Mouse (Mus musculus) liver, embryonic 14.5 days (tissue): ENCODE results near the gene Aacs. TPM values are rescaled to one million over a fixed set of nuclear protein-coding genes. Genes with fewer than 3 reads are reported as not detected.

Experiments used
- ATAC-seq: fragments of 200-750 bp; cut with Nextera tagmentation; 2 replicates; pipeline ENCODE4 v1.8.0; 2017; ENCODE audit warnings: moderate number of reproducible peaks, mild to moderate bottlenecking, moderate library complexity; ENCODE audit not compliant: insufficient read depth
- DNase-seq, 3 experiments: peaks; one replicate each; pipeline ENCODE4 v3.0.0-alpha.2; 2012 to 2013; ENCODE audit warnings: low read depth in 3 of 3, low spot score in 3 of 3
- H3K27ac ChIP-seq: fragments of 300-500 bp; sonication (generic); 2 replicates; pipeline ENCODE4 v1.5.1; 2014; ENCODE audit warnings: moderate library complexity, mild to moderate bottlenecking, control low read depth, inconsistent platforms
- H3K27me3 ChIP-seq: fragments of 300-500 bp; sonication (generic); 2 replicates; pipeline ENCODE4 v1.6.1; 2014; ENCODE audit warnings: mild to moderate bottlenecking, low read length, moderate library complexity; ENCODE audit not compliant: control insufficient read depth, insufficient read depth
- H3K36me3 ChIP-seq: fragments of 300-500 bp; sonication (generic); replicated peaks from 2 replicates; pipeline ENCODE4 v1.6.1; 2014; ENCODE audit warnings: low read depth; ENCODE audit not compliant: control insufficient read depth, insufficient read depth
- H3K4me1 ChIP-seq, 2 experiments: fragments of 200-500 bp in 1 of 2; fragments of 300-500 bp in 1 of 2; sonication (generic) in 1 of 2; replicated peaks; 2 replicates each; pipeline ENCODE4 v1.6.1; 2012 to 2014; ENCODE audit warnings: antibody characterized with exemption in 1 of 2, inconsistent platforms in 1 of 2, low read length in 1 of 2; ENCODE audit not compliant: control insufficient read depth in 2 of 2, insufficient read depth in 2 of 2
- H3K4me2 ChIP-seq: fragments of 300-500 bp; sonication (generic); 2 replicates; pipeline ENCODE4 v1.6.1; 2014; ENCODE audit warnings: low read depth, mild to moderate bottlenecking, control low read depth, moderate library complexity
- H3K4me3 ChIP-seq, 2 experiments: fragments of 200-500 bp in 1 of 2; fragments of 300-500 bp in 1 of 2; sonication (generic) in 1 of 2; 2 replicates each; pipeline ENCODE4 v1.5.1; 2012 to 2014; ENCODE audit warnings: low read depth in 2 of 2, low read length in 2 of 2, mild to moderate bottlenecking in 2 of 2, control low read depth in 1 of 2, inconsistent platforms in 1 of 2, moderate library complexity in 1 of 2; ENCODE audit not compliant: insufficient read depth in 1 of 2
- H3K9ac ChIP-seq: fragments of 300-500 bp; sonication (generic); replicated peaks from 2 replicates; pipeline ENCODE4 v1.6.1; 2014; ENCODE audit warnings: mild to moderate bottlenecking, control low read depth, moderate library complexity
- H3K9me3 ChIP-seq: fragments of 300-500 bp; sonication (generic); 2 replicates; pipeline ENCODE4 v1.6.1; 2016; ENCODE audit warnings: low read length, mixed read lengths; ENCODE audit not compliant: control insufficient read depth
- CTCF ChIP-seq: IDR thresholded peaks from 2 replicates; pipeline ENCODE4 v1.5.1; 2016; ENCODE audit warnings: antibody characterized with exemption, low read depth, control low read depth
- EP300 ChIP-seq: IDR thresholded peaks from 2 replicates; pipeline ENCODE4 v1.6.1; 2016; ENCODE audit warnings: antibody characterized with exemption, low read depth
- WGBS: fragments of 180-500 bp; shearing (Covaris S2); extraction: QIAGEN DNeasy Blood & Tissue Kit; methylation state at CpG from one replicate; pipeline ENCODE4 v1.1.7; 2014; ENCODE audit not compliant: insufficient replicate concordance; 5-methylcytosine and 5-hydroxymethylcytosine counted together
- polyA plus RNA-seq, 2 experiments: library from polyadenylated mRNA; depleted of rRNA in 1 of 2; stranded (reverse) in 1 of 2; unstranded in 1 of 2; fragments of >200 nt; fragmentation: Nextera tagmentation in 1 of 2; extraction: Ambion mirVana in 1 of 2; gene quantifications; 2 replicates each; pipeline versions ENCODE4 v1.2.1 to v1.2.3; 2012 to 2014

The Aacs gene
- polyA plus RNA-seq, 2 experiments: 11.0 to 13.2 TPM

- Histone ChIP-seq H3K4me3 (no peak overlapping the region), H3K9me3 (no peaks in the 10 kb centered on the region), H3K36me3 (no peaks in the 10 kb centered on the region; the same call in 1 of the 2 replicates), H3K4me1 (no peaks in the 10 kb centered on the region), H3K4me2 (no peak overlapping the region), H3K27ac (no peak overlapping the region), H3K27me3 (no peaks in the 10 kb centered on the region), H3K9ac (no peak overlapping the region)
- no peak for ATAC-seq
- no peak for DNase-seq
- 75% methylated on average over 10 of the region's 10 CpGs for WGBS
- no peak for TF ChIP-seq CTCF
- TF ChIP-seq EP300: no peak
Measured at GRCm38 (mm10) chr5:125495655-125496054, 20.0 kb downstream of the Aacs start.

DNA sequence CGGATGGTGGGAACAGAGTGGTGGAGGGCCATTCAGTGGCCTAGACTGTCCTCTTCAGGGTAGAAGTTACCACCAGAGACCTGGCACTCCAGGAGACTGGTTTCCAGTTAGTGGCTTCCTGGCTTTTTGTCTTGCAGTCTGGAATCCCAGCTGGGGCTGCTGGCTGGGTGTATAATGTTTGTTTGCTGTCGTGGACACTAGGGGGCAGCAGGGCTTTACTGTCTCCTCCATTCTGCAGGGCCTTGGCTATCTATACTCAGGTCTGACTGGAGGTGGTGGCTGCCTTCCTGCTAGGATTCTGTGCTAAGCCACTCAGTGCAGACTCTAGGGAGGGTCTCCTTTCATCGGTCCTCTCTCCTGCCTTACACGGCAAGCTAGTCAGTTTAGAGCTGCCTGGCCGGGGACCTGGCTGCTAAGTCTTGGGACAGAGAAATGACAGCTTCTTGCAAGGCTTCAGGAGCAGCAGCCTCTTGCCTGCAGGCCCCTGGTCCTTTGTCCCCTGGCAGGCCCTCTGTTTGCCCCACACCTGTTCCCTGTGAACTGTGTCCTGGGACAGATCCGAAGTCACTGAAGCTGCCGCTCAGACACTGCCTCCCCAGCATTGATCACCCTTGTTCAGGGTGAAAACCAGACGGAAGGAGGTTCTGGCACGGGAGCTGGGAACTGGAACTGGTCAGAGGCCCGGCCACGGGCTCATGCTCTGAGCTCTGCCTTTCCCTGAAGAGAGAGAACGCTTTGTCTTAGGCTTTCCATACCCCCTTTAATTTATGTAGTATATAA lies 22.4 kb downstream of the Aacs start:
- H3K9ac ChIP-seq: no peak overlapping the region
- no peaks in the 10 kb centered on the region; the same call in 1 of the 2 replicates for H3K36me3 ChIP-seq
- no peak overlapping the region for H3K4me2 ChIP-seq
- no peaks in the 10 kb centered on the region for H3K27me3 ChIP-seq
- DNase-seq (no peak), ATAC-seq (no peak)
- no peak overlapping the region for H3K27ac ChIP-seq
- no peaks in the 10 kb centered on the region for H3K4me1 ChIP-seq
- no peak overlapping the region for H3K4me3 ChIP-seq
- no peaks in the 10 kb centered on the region for H3K9me3 ChIP-seq
- TF ChIP-seq EP300 (no peak), CTCF (peak; percentile 83)
- WGBS: 64% methylated on average over 12 of the region's 12 CpGs

DNA sequence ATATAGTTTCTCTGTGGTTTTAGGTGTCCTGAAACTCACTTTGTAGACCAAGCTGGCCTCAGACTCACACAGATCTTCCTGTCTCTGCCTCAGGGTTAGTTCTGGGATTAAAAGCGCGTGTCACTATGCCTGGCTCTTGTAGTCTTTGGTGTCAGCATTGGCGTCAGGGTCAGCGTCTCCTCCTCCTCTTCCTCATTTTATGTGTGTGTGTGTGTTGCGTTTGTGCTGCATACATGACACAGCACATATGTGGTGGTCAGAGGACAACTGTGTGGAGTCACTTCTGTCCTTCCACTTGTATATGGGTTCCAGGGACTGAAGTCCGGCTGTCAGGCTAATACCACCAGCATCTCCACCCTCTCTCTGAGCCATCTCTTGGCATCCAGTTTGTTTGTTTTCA lies 25.9 kb downstream of the Aacs start:
- 59% methylated on average over 6 of the region's 6 CpGs for WGBS
- H3K36me3 ChIP-seq: no peaks in the 10 kb centered on the region; the same call in 1 of the 2 replicates
- H3K4me2 ChIP-seq: no peak overlapping the region
- H3K9me3 ChIP-seq: no peaks in the 10 kb centered on the region
- no peak for TF ChIP-seq EP300
- no peaks in the 10 kb centered on the region for H3K27me3 ChIP-seq
- no peaks in the 10 kb centered on the region for H3K4me1 ChIP-seq
- no peak overlapping the region for H3K4me3 ChIP-seq
- no peak overlapping the region for H3K9ac ChIP-seq
- no peak for ATAC-seq
- no peak overlapping the region for H3K27ac ChIP-seq
- no peak for DNase-seq

- no peak for ATAC-seq
- 55% methylated on average over 3 of the region's 3 CpGs for WGBS
- Histone ChIP-seq H3K9ac (no peak overlapping the region), H3K27me3 (no peaks in the 10 kb centered on the region), H3K4me1 (no peaks in the 10 kb centered on the region), H3K4me3 (no peak overlapping the region), H3K9me3 (no peaks in the 10 kb centered on the region), H3K4me2 (no peak overlapping the region), H3K36me3 (no peaks in the 10 kb centered on the region; the same call in 1 of the 2 replicates), H3K27ac (no peak overlapping the region)
- no peak for DNase-seq
- no peak for TF ChIP-seq EP300
- TF ChIP-seq CTCF: no peak
Measured at GRCm38 (mm10) chr5:125502186-125502585, 26.6 kb downstream of the Aacs start.

GRCm38 (mm10) chr5:125503628-125504027 lies 28.0 kb downstream of the Aacs start:
- ATAC-seq: 0 out of 2 replicates have a peak, but pooled peaks have one; percentile 27
- 45% methylated on average over 6 of the region's 6 CpGs for WGBS
- TF ChIP-seq EP300: no peak
- no peak for TF ChIP-seq CTCF
- H3K9ac ChIP-seq: no peak overlapping the region
- no peaks in the 10 kb centered on the region for H3K9me3 ChIP-seq
- no peaks in the 10 kb centered on the region; the same call in 1 of the 2 replicates for H3K36me3 ChIP-seq
- no peak overlapping the region for H3K27ac ChIP-seq
- H3K4me3 ChIP-seq: no peak overlapping the region
- DNase-seq: no peak
- no peaks in the 10 kb centered on the region for H3K27me3 ChIP-seq
- H3K4me1 ChIP-seq: no peaks in the 10 kb centered on the region
- H3K4me2 ChIP-seq: no peak overlapping the region
